ENCODE assay signal across 12 mouse cellular contexts in the genomic region with DNA sequence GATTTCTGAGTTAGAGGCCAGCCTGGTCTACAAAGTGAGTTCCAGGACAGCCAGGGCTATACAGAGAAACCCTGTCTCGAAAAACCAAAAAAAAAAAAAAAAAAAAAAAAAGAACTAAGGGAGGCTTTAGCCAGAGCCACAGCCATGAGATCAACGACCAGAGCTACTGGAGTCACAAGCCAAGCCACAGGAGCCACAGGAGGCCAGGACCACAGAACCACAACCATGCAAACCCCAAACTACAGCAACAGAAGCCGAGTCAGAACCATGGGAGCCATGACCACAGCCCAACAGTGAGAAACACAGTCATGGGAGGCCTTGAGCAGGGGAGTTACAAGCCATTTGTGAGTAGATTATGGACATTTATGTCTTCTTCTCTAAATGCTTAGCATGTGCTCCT.
"Had no signal": no experiment of that assay in that cellular context is flagged by ENCODE, and none has a peak within 500 bp of the region (broad histone marks: within the 10 kb centered on the region; RNA-seq: fewer than 3 reads in every experiment).

No protein-coding gene starts in this region.

- H3K27me3 ChIP-seq: liver, embryonic 15.5 days; lung, embryonic 15.5 days; neural tube, embryonic 13.5 days; neural tube, embryonic 15.5 days had no signal

- DNase-seq: lung, postnatal 14 days; right cerebral cortex, adult 18-20 months; right cerebral cortex, postnatal 25 days; right cerebral cortex, postnatal 4 days had no signal

- H3K9me3 ChIP-seq: liver, embryonic 15.5 days; lung, embryonic 15.5 days; midbrain, embryonic 10.5 days; midbrain, embryonic 13.5 days; neural tube, embryonic 13.5 days; neural tube, embryonic 15.5 days had no signal

- H3K4me1 ChIP-seq: liver, embryonic 15.5 days; midbrain, embryonic 10.5 days; midbrain, embryonic 13.5 days; neural tube, embryonic 15.5 days had no signal

- H3K4me3 ChIP-seq: liver, embryonic 15.5 days; lung, embryonic 15.5 days; midbrain, embryonic 10.5 days; midbrain, embryonic 13.5 days; myocyte; neural tube, embryonic 13.5 days; neural tube, embryonic 15.5 days had no signal

- H3K36me3 ChIP-seq: liver, embryonic 15.5 days; lung, embryonic 15.5 days had no signal

- H3K27ac ChIP-seq: liver, embryonic 15.5 days; lung, embryonic 15.5 days; macrophage; midbrain, embryonic 10.5 days; midbrain, embryonic 13.5 days; neural tube, embryonic 13.5 days; neural tube, embryonic 15.5 days had no signal
